Mouse (Mus musculus): Measurements from ENCODE around the gene Galm.
A peak's percentile ranks its signal among the peaks of the same experiment; 100 is the strongest.

Galm gene

DNA sequence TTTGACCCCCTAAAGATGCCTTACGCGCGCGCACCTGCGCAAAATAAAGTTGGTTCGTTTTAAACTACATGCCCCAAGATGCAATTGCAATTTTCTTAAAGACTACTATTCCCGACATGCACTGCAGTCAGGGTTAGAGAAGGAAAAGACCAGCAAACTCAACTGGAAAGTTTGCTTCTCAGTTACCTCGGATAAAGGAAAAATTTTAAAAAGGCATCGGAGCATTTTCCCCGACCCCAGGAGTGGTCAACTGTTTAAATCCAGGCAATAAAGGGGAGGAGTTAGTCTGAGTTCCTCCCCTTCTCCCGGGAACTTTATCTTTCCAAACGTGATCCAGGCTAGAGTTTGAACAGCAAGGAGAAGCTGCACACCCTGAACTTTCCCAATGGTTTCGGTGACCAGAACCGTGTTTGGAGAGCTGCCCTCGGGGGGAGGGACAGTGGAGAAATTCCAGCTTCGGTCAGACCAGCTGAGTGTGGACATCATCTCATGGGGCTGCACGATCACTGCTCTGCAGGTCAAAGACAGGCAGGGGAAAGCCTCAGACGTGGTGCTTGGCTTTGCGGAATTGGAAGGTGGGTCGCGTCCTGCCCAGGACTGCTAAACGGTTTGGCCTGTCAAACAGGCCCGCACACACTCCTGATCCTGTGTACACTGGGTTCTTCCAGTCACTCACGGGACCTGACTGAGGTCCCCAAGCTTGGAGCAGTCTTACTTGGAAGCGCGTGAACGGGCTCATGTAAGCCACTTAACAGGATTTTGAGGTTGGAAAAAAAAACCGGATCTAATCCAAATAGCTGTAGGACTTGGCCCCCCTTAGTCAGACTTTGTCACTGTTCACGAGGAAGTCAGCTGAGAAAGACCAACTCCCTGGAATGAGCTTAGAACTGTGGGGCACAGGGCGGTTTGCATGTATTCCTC lies at the start of gene Galm:
Galm (plus strand) TSS at position 141 of the 921 bp plus-strand sequence.
- DNase-seq = peak; percentile 20

- DNase-seq = no peak
These were observed 48.5 kb upstream of the Galm start for GRCm38 (mm10) chr17:80078726-80079125.

- DNase-seq = no peak
These were observed 44.0 kb upstream of the Galm start for GRCm38 (mm10) chr17:80083223-80083622.

- peak; percentile 32 for DNase-seq
These were observed 42.8 kb upstream of the Galm start for GRCm38 (mm10) chr17:80084424-80084823.

GRCm38 (mm10) chr17:80086591-80086990 lies 40.7 kb upstream of the Galm start:
- DNase-seq = no peak

- no peak for DNase-seq
These were observed 39.1 kb upstream of the Galm start for GRCm38 (mm10) chr17:80088168-80088567.

- DNase-seq = no peak
These were observed 36.7 kb upstream of the Galm start for GRCm38 (mm10) chr17:80090551-80090950.

DNA sequence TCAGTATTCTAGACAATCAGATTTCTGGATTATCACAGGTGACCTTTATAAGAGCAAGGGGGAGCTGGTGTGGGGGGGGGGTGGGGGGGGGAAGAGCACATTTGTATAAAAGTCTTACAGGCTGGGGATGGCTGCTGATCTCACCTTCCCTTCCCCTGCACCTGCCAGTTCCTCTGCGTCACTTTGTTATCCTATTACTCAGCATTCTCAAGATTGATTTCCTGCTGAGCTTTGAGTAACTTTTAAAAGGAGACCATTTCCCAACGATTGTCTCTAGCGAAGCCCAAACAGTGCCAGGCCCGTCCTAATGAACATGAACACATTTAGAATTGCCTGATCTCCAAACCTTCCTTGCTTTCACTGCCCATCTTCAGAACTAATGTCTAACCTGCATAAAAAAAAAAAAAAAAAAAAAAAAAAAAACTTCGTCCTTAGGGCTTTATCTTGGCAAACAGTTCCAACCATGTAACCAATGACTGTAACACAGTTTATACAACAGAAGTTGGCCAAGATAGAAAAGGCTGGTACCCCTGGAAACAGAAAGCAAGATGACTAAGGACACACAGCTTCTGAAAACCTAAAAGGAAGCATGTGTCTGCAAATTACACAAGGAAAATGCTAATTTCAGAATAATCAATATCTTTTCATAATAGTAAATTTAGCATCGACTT lies 35.3 kb upstream of the Galm start:
- DNase-seq = no peak

- no peak for DNase-seq
These were observed 31.9 kb upstream of the Galm start for GRCm38 (mm10) chr17:80095254-80095899.

DNA sequence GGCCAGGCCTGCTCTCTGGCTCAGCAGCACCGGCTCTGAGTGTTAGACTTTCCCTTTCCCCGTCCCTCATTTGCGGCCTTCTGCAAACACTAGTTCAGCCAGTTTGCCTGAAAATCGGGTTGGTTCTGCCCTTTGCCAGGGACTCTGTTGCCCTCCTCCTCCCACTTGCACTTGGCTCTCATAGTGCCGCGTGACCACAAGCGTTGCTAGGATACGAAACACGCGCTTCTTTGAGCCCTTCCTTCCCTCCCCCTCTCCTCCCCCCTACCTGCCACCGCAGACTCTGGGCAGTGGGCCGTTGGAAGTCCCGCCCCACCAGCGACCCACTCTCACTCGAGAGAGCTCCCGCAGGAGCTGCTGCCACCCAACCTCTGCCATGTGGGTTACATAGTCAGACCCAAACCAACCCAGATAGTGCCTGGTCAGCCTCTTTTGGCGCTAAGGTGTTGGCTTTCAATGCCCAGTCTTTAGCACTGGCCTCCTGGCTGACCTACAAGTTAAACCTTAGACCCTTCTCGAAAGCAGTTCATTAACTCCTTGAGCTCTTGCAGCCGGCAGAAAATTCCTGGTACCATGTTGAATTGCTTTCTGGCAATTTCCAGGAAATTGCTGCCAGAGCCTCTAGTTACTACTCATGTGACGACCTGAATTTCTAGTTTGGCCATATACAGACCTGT lies 31.1 kb upstream of the Galm start:
- peak; percentile 22 for DNase-seq

DNA sequence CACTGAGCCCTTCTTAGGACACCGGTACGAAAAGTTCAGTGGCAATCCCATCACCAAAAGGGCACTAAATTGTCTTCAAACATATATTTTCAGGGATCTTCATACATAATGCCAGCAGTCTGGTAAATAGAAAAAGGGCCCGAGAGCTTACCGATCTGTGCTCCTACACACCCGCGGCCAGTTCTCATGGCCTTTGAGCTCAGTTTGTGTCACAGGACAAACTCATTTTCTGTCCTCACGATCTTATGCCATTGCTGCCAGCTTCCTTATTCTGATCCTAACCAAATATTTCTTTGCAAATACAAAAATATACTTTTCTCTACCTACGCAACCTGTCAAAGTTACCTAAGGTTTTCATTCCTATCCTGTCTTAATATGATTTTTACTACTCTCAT lies 30.6 kb upstream of the Galm start:
- DNase-seq = no peak

- no peak for DNase-seq
These were observed 30.1 kb upstream of the Galm start for GRCm38 (mm10) chr17:80097221-80097620.

- no peak for DNase-seq
These were observed 27.4 kb upstream of the Galm start for GRCm38 (mm10) chr17:80099823-80100222.

GRCm38 (mm10) chr17:80105348-80105978 lies 21.8 kb upstream of the Galm start:
- DNase-seq = no peak

DNA sequence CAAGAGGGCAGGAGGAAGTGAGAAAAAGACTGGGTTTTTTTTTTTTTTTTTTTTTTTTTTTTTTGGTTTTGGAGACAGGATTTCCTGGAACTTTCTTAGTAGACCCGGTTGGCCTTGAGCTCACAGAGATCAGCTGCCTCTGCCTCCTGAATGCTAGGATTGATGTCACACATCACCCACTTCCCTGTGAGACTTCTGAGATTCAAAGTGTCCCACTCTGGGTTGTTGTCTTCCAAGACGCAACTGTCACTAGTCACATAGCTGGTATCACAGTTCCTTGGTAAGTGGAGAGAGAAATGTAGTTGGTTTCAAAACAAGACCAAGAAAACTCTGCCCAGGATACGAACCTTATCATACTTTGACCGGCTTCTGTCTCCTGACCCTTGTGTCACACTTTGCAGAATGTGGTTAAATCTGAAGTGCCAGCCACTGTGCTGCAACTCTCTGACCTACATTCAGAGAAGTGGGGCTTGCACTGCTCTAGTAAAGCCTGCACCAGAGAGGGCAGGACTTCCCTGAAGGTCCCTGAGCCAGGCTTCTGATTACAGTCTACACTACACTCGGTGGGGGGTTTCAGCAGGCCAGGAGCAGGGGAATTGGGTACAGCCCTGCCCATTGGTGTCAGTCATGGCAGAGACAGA lies 14.5 kb upstream of the Galm start:
- DNase-seq = no peak

DNA sequence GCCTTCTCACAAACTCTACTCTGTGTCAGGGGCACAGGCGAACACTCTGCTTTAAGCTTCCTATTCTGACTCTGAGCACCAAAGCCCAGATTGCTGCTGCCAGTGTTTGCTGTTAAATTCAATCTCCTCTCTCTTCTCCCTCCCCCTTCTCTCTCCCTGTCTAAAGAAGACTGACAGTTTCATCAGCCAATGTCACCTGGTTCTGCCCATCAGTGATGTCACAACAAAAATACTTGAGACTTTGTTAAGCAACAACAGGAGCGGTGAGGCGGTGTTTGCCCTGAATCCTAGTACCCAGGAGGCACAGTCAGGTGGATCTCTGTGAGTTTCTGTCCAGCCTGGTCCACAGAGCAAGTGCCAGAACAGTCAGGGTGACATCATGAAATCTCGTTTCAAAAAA lies 13.8 kb upstream of the Galm start:
- DNase-seq = no peak

DNA sequence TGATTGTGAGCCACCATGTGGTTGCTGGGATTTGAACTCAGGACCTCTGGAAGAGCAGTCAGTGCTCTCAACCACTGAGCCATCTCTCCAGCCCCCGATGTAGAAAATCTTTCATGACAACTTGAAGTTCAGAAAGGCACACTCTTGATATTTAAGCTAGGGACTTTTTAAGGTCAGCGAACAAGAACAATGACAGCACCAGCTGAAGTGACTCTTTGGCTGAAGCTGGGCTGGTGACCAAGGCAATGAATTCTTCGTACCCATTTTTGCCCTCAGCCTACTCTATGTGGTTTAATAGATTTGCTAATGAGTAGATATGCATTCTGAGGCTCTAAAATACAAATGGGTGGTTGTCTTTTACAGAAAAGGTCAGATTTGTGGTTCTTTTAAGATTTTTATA lies 6.9 kb upstream of the Galm start:
- no peak for DNase-seq

GRCm38 (mm10) chr17:80121833-80122232 lies 5.4 kb upstream of the Galm start:
- no peak for DNase-seq

- DNase-seq = no peak
These were observed 2.1 kb upstream of the Galm start for GRCm38 (mm10) chr17:80124985-80125750.

- DNase-seq = no peak
These were observed 1.1 kb upstream of the Galm start for GRCm38 (mm10) chr17:80126166-80126565.

- DNase-seq = no peak
These were observed 1.3 kb downstream of the Galm start for GRCm38 (mm10) chr17:80128476-80128990.

All from right cerebral cortex, postnatal 14 days (tissue).